Mouse (Mus musculus) CH12.LX (cell line): ENCODE results near the gene Amdhd1.

ENCODE experiments used
- CTCF ChIP-seq, 2 experiments: IDR thresholded peaks in 1 of 2; conservative IDR thresholded peaks in 1 of 2; 2 replicates each; pipeline ENCODE4 v1.5.1; 2011 to 2012; ENCODE audit warnings: low read depth in 2 of 2, low read length in 2 of 2, improper control_type of control experiment in 1 of 2, inconsistent platforms in 1 of 2, mild to moderate bottlenecking in 1 of 2, moderate library complexity in 1 of 2
- E2F4 ChIP-seq: IDR thresholded peaks from 2 replicates; pipeline ENCODE4 v1.6.1; 2011; ENCODE audit warnings: low read depth, low read length, improper control_type of control experiment; ENCODE audit not compliant: insufficient replicate concordance

GRCm38 (mm10) chr10:93518620-93519019 is 21.2 kb downstream of the Amdhd1 start:
- TF ChIP-seq E2F4 = no peak
- TF ChIP-seq CTCF (conservative IDR thresholded peaks at IDR 0.05 in 1 of 2, IDR thresholded peaks at IDR 0.05 in 1 of 2; ENCODE audit: low read depth in 2 of 2, low read length in 2 of 2) = no peak
